Mouse (Mus musculus): Measurements from ENCODE around the gene Casp8. TPM values are rescaled to one million over a fixed set of nuclear protein-coding genes. Genes with fewer than 3 reads are reported as not detected.
"Not testable (repeated sequence)": the region's sequence is repeated elsewhere in the genome, so short reads cannot be mapped to it uniquely, and the experiment has no call there.

The Casp8 gene
- 39.1 and 51.0 TPM in 2 replicates for polyA plus RNA-seq (2015; fragmentation: Nextera tagmentation; extraction: Ambion mirVana)

DNA sequence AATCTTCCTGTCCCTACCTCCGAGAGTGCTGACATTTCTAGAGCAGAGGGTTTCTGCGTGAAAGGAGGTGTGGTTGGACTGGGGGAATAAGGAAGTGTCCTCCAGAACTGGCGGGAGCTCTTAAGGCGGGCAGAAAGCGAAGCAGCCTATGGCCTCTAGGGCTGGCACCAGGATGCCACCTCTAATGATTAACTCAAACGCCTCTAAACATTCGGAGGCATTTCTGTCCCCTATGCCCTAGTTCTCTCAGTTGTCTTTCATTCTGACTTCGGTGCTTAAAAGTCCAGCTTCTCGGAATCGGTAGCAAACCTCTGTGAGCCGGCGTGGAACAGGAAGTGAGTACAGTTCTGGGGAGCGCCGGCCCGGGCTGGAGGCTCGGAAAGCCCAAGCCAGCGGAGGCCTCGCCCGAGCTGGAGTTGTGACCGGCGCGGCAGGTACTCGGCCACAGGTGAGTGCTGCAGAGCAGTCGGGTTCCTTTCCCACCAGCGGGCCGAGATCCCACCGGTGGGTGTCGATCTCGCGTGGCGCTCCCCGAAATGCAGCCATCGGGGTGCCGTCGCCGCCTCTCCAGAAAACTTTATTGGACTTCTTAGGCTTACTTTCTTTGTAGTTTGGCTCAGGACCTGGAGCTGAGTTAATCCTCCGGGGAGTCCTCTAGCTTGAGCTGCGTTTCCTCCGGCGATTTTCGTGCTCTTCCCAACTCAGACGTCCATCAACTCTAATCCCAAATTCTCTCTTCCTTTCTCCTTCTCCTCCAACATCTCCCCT is at the start of gene Casp8:
Gene Casp8 (plus strand): TSS at position 84 of the 768 bp plus-strand sequence.
- Histone ChIP-seq H3K9me3 (ENCODE audit: control insufficient read depth) (no peaks in the 10 kb centered on the region), H3K27ac (ENCODE audit: low read depth, low read length) (peak within 1 kb of the TSS; percentile 98), H3K4me1 (replicated peaks; ENCODE audit: control insufficient read depth, insufficient read depth, low read length) (peaks cover 9% of the 10 kb centered on the region; the same call in 1 of the 2 replicates), H3K27me3 (replicated peaks; ENCODE audit: control insufficient read depth, insufficient read depth, low read length) (no peaks in the 10 kb centered on the region), H3K36me3 (ENCODE audit: control insufficient read depth, insufficient read depth) (peaks cover 8% of the 10 kb centered on the region; the same call in 1 of the 2 replicates), H3K9ac (ENCODE audit: low read depth, low read length) (peak within 1 kb of the TSS; percentile 92), H3K4me2 (replicated peaks; ENCODE audit: low read depth) (peak within 1 kb of the TSS; percentile 82), H3K4me3 (ENCODE audit: low read depth, low read length) (peak within 1 kb of the TSS; percentile 65)
- no peak for TF ChIP-seq CTCF (IDR thresholded peaks at IDR 0.05; ENCODE audit: low read depth)
- peak; percentile 98 for ATAC-seq
- under 1% methylated on average over 42 of the region's 42 CpGs for WGBS

DNA sequence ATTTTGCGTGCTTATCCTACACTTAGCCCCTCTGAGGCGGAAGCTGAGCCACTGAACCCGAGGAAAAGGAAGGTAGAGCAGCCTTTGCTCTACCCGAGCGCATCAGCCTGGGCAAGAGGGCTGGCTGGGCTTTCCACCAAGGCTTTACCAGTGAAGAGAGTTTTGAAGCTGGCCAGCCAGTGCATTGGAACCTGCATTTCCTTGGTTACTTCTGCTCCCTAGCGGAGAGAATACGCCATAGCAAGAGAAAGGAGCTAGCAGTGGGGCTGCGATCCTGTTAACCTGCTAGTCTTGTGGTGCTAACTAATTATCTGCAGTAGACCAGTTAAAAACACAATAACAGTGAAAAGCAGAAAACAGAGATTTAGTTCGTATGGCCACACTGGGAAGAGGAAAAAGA is 48.3 kb upstream of the Casp8 start:
- H3K4me1 ChIP-seq (replicated peaks; ENCODE audit: control insufficient read depth, insufficient read depth, low read length), result no peaks in the 10 kb centered on the region; the same call in 1 of the 2 replicates
- no peaks in the 10 kb centered on the region for H3K9me3 ChIP-seq (ENCODE audit: control insufficient read depth)
- peaks cover 60% of the 10 kb centered on the region for H3K36me3 ChIP-seq (ENCODE audit: control insufficient read depth, insufficient read depth)
- no peak overlapping the region for H3K9ac ChIP-seq (ENCODE audit: low read depth, low read length)
- peak; percentile 69 for TF ChIP-seq CTCF (IDR thresholded peaks at IDR 0.05; ENCODE audit: low read depth)
- WGBS, result 80% methylated on average over 9 of the region's 9 CpGs
- no peaks in the 10 kb centered on the region for H3K27me3 ChIP-seq (replicated peaks; ENCODE audit: control insufficient read depth, insufficient read depth, low read length)
- no peak for ATAC-seq
- H3K4me2 ChIP-seq (replicated peaks; ENCODE audit: low read depth), result no peak overlapping the region
- no peak overlapping the region for H3K27ac ChIP-seq (ENCODE audit: low read depth, low read length)
- no peak overlapping the region for H3K4me3 ChIP-seq (ENCODE audit: low read depth, low read length)

DNA sequence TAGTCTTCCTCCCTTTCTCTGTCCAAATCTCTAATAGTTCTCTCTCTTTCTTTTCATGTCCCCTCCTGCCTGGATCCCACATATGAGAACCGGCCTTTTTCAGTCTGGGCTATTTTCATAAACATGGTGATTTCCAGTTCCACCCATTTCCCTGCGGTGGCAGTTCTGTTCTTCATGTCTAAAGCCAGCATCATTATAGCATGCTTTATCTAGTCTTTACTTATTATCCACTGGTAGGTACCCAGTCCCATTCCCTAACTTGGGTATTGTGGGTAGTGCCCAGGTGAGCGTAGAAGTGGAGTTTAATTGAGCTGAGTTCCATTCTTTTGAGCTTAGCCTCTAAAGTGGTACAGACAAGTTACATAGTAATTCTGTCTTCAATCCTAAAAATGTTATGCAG is 35.7 kb upstream of the Casp8 start:
- no peak overlapping the region for H3K9ac ChIP-seq (ENCODE audit: low read depth, low read length)
- TF ChIP-seq CTCF (IDR thresholded peaks at IDR 0.05; ENCODE audit: low read depth), result no peak
- no peak for ATAC-seq
- H3K4me1 ChIP-seq (replicated peaks; ENCODE audit: control insufficient read depth, insufficient read depth, low read length), result no peaks in the 10 kb centered on the region
- no peaks in the 10 kb centered on the region for H3K9me3 ChIP-seq (ENCODE audit: control insufficient read depth)
- H3K36me3 ChIP-seq (ENCODE audit: control insufficient read depth, insufficient read depth), result peaks cover 34% of the 10 kb centered on the region
- H3K4me2 ChIP-seq (replicated peaks; ENCODE audit: low read depth), result no peak overlapping the region
- no peak overlapping the region for H3K4me3 ChIP-seq (ENCODE audit: low read depth, low read length)
- H3K27ac ChIP-seq (ENCODE audit: low read depth, low read length), result no peak overlapping the region
- H3K27me3 ChIP-seq (replicated peaks; ENCODE audit: control insufficient read depth, insufficient read depth, low read length), result no peaks in the 10 kb centered on the region
- 96% methylated on average over 3 of the region's 3 CpGs for WGBS

DNA sequence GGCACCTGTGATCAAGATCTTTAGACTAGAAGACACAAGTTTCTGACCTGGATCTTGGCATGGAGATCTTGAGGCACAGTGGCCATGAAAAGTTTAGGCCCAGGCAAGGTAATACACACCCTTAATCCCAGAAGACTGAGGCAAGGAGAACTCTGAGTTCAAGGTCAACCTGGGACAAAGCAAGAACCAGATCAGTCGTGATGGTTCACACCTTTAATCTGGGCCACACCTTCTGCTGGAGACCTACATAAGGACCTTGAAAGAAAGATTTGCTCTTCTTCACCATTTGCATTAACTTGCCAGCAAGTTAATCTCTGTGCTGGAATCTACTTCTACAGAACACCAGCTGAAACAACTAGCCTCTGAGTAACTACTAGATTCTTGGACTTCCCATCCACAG is 34.6 kb upstream of the Casp8 start:
- no peak overlapping the region for H3K9ac ChIP-seq (ENCODE audit: low read depth, low read length)
- H3K27ac ChIP-seq (ENCODE audit: low read depth, low read length), result no peak overlapping the region
- peaks cover 25% of the 10 kb centered on the region for H3K36me3 ChIP-seq (ENCODE audit: control insufficient read depth, insufficient read depth)
- H3K9me3 ChIP-seq (ENCODE audit: control insufficient read depth), result no peaks in the 10 kb centered on the region
- H3K4me2 ChIP-seq (replicated peaks; ENCODE audit: low read depth), result no peak overlapping the region
- no peak overlapping the region for H3K4me3 ChIP-seq (ENCODE audit: low read depth, low read length)
- no peaks in the 10 kb centered on the region for H3K4me1 ChIP-seq (replicated peaks; ENCODE audit: control insufficient read depth, insufficient read depth, low read length)
- no peak for ATAC-seq
- 39% methylated on average over 1 of the region's 1 CpGs for WGBS
- H3K27me3 ChIP-seq (replicated peaks; ENCODE audit: control insufficient read depth, insufficient read depth, low read length), result no peaks in the 10 kb centered on the region
- no peak for TF ChIP-seq CTCF (IDR thresholded peaks at IDR 0.05; ENCODE audit: low read depth)

DNA sequence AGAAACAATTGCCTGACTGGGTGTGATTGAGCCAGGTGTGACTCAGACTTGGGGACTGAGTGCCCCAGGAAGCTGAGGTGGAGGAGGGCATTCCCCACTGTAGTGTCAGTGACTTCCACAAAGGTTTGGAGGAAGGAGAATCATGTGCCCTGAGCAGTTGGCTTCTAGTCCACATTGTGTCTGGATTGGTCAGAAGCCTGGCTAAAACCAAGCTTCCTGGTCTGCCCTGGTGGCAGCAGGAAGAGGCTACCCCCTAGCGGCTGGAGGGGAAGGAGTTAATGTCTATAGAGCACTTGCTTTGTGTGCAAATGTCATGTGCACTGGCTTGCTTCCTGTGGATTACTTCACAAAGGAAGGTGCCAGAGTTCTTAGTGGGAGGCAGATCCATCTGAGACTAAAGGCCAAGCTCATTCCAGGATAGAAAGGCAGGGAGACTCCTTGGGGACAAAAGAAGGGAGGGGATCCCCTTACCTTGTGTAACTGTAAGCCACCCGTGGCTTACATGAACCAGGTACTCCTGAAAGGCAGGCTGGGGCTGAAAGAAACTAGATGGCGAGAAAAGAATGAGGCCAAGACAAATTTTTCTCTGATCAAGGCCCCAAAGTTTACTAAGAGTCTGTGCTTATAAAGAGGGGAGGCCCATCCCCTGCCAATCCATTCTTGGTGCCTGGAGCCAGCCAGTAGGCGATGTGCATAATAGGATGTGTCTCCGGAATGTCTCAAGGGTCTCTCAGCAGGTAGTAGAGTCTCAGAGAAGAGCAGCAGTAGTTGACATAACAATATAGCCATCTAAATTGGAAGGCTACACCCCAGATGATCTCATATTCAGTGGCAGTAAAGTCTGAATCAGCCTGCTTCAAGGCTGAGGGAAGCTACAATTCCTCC is 33.5 kb upstream of the Casp8 start:
- 80% methylated on average over 5 of the region's 5 CpGs for WGBS

DNA sequence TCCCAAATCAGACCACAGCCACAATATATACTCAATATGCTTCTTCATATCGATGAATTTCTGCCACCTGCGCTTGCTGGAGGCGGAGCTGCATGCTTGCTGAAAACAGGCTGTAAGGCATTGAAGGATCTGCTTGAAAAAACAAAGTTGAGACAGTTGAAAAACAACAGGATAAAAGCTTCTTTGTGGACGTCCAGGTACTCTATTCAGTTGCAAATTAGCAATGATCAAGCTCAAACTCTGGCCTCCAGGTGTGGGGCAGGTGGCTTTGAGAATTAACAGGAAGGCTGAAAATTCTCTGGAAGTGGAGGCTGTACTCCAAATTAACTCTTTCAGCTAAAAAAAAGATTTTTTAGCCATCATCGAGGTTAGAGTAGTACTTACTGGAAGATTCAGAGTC is 32.6 kb upstream of the Casp8 start:
- no peak for ATAC-seq
- H3K4me1 ChIP-seq (replicated peaks; ENCODE audit: control insufficient read depth, insufficient read depth, low read length), result no peaks in the 10 kb centered on the region
- H3K36me3 ChIP-seq (ENCODE audit: control insufficient read depth, insufficient read depth), result peaks cover 13% of the 10 kb centered on the region
- no peak overlapping the region for H3K4me2 ChIP-seq (replicated peaks; ENCODE audit: low read depth)
- no peaks in the 10 kb centered on the region for H3K27me3 ChIP-seq (replicated peaks; ENCODE audit: control insufficient read depth, insufficient read depth, low read length)
- no peak overlapping the region for H3K27ac ChIP-seq (ENCODE audit: low read depth, low read length)
- no peak for TF ChIP-seq CTCF (IDR thresholded peaks at IDR 0.05; ENCODE audit: low read depth)
- 81% methylated on average over 5 of the region's 5 CpGs for WGBS
- no peak overlapping the region for H3K4me3 ChIP-seq (ENCODE audit: low read depth, low read length)
- no peak overlapping the region for H3K9ac ChIP-seq (ENCODE audit: low read depth, low read length)
- no peaks in the 10 kb centered on the region for H3K9me3 ChIP-seq (ENCODE audit: control insufficient read depth)

More for the DNA sequence above, 33.5 kb upstream of the Casp8 start:
- not testable (repeated sequence) for H3K4me1 ChIP-seq (replicated peaks; ENCODE audit: control insufficient read depth, insufficient read depth, low read length); H3K4me3 ChIP-seq (ENCODE audit: low read depth, low read length); H3K9ac ChIP-seq (ENCODE audit: low read depth, low read length); H3K27me3 ChIP-seq (replicated peaks; ENCODE audit: control insufficient read depth, insufficient read depth, low read length); H3K9me3 ChIP-seq (ENCODE audit: control insufficient read depth); H3K4me2 ChIP-seq (replicated peaks; ENCODE audit: low read depth)
- Histone ChIP-seq H3K27ac (ENCODE audit: low read depth, low read length) (peak overlapping the region; percentile 17; the same call in 1 of the 2 replicates), H3K36me3 (ENCODE audit: control insufficient read depth, insufficient read depth) (peaks cover 17% of the 10 kb centered on the region)
- peak; percentile 57 for TF ChIP-seq CTCF (IDR thresholded peaks at IDR 0.05; ENCODE audit: low read depth)
- ATAC-seq, result peak; percentile 73

DNA sequence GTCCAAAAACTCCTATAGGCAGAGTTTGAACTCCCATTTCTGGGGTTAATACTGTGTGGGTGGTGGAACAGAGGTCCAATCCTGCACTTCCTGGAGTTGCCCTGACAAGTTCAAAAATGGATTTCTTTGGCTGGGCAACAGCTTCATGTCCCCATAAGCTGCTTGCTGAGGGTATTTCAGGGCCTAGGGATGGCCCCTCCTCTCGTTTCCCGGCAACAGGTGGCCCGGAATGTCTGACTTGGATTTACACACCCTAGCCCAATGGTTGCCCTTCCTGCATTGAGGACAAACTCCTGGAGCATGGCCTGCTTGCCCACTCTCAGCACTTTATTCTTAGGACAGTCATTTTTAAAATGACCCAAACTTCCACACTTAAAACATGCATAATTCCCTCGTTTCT is 28.7 kb upstream of the Casp8 start:
- not testable (repeated sequence) for H3K4me3 ChIP-seq (ENCODE audit: low read depth, low read length); H3K4me1 ChIP-seq (replicated peaks; ENCODE audit: control insufficient read depth, insufficient read depth, low read length); H3K9ac ChIP-seq (ENCODE audit: low read depth, low read length); H3K27me3 ChIP-seq (replicated peaks; ENCODE audit: control insufficient read depth, insufficient read depth, low read length); H3K4me2 ChIP-seq (replicated peaks; ENCODE audit: low read depth); H3K9me3 ChIP-seq (ENCODE audit: control insufficient read depth); ATAC-seq; H3K36me3 ChIP-seq (ENCODE audit: control insufficient read depth, insufficient read depth); H3K27ac ChIP-seq (ENCODE audit: low read depth, low read length)
- 73% methylated on average over 4 of the region's 4 CpGs for WGBS

Data from intestine, postnatal 0 days (tissue).